Mouse (Mus musculus) embryonic fibroblast, embryonic 13.5 days (primary cell): ENCODE results near the gene Gm20219. TPM values are rescaled to one million over a fixed set of nuclear protein-coding genes. Genes with fewer than 3 reads are reported as not detected.

Experiments used
- H3K27ac ChIP-seq: 2 replicates; pipeline ENCODE4 v1.5.1; 2012; ENCODE audit warnings: low read length, control low read depth, inconsistent platforms; ENCODE audit not compliant: insufficient read depth
- H3K4me1 ChIP-seq: 2 replicates; pipeline ENCODE4 v1.6.1; 2011; ENCODE audit warnings: low read length; ENCODE audit not compliant: control insufficient read depth, insufficient read depth
- H3K4me3 ChIP-seq: 2 replicates; pipeline ENCODE4 v1.5.1; 2011; ENCODE audit warnings: mild to moderate bottlenecking, control low read depth, low read length; ENCODE audit not compliant: insufficient read depth
- CTCF ChIP-seq: IDR thresholded peaks from 2 replicates; pipeline ENCODE4 v1.5.1; 2011; ENCODE audit warnings: mild to moderate bottlenecking, control low read depth, low read length, moderate library complexity, borderline replicate concordance; ENCODE audit not compliant: insufficient read depth
- POLR2A ChIP-seq: IDR thresholded peaks from 2 replicates; pipeline ENCODE4 v1.6.1; 2011; ENCODE audit warnings: low read depth, mild to moderate bottlenecking, control low read depth, low read length, moderate library complexity
- polyA plus RNA-seq: library from polyadenylated mRNA; stranded (reverse); fragments of >200 nt; gene quantifications from 2 replicates; pipeline ENCODE4 v1.2.4, GENCODE M21; 2011; ENCODE audit warnings: low read depth; ENCODE audit not compliant: missing spikeins, insufficient read length

The Gm20219 gene
- 0.38 and 0.54 TPM in 2 replicates for polyA plus RNA-seq

DNA sequence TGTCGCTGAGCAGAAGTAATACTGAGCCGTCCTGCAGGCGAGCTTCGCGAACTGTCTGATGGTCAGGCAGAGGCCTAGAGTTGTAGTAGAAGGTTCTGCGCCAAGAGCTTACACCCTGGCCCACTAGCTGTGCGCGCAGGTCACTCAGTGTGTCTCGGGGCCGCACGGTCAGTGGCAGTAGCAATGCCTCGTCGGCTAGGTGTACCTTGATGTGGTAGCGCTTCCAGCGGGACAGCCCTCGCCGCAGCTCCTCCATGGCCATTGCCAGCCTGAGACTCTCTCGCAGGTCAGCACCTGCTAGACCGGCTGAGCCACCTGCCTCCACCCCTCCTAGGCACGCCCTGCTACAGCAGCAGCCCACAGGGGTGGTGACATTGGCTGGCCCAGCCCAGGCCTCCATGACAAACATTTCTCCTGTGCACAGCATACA, at the start of gene Gm20219:
TSS of gene Gm20219 (minus strand) at position 266 of the 430 bp plus-strand sequence.
- no peak within 1 kb of the TSS for H3K27ac ChIP-seq
- H3K4me3 ChIP-seq = no peak within 1 kb of the TSS

DNA sequence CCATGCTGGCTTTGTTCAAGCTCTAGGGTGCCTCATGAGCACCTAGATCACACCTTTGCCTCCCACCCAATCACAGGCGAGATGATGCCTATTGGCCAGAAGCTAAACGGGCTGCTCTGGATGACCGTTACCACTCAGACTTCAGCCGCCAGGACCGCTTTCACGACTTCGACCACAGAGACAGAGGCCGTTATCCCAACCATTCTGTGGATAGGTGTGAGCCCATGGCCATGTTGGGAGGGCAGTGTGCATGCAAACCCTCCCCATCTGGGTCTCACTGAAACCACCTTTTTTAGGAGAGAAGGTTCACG, 49.8 kb upstream of the Gm20219 start:
- no peak overlapping the region for H3K4me3 ChIP-seq
- no peak overlapping the region for H3K27ac ChIP-seq
- H3K4me1 ChIP-seq = 0 out of 2 replicates have a peak, but pooled peaks cover 6% of the 10 kb centered on the region
- TF ChIP-seq POLR2A = no peak
- no peak for TF ChIP-seq CTCF

More for the DNA sequence above, at the start of gene Gm20219:
- no peak for TF ChIP-seq POLR2A
- no peaks in the 10 kb centered on the region for H3K4me1 ChIP-seq

DNA sequence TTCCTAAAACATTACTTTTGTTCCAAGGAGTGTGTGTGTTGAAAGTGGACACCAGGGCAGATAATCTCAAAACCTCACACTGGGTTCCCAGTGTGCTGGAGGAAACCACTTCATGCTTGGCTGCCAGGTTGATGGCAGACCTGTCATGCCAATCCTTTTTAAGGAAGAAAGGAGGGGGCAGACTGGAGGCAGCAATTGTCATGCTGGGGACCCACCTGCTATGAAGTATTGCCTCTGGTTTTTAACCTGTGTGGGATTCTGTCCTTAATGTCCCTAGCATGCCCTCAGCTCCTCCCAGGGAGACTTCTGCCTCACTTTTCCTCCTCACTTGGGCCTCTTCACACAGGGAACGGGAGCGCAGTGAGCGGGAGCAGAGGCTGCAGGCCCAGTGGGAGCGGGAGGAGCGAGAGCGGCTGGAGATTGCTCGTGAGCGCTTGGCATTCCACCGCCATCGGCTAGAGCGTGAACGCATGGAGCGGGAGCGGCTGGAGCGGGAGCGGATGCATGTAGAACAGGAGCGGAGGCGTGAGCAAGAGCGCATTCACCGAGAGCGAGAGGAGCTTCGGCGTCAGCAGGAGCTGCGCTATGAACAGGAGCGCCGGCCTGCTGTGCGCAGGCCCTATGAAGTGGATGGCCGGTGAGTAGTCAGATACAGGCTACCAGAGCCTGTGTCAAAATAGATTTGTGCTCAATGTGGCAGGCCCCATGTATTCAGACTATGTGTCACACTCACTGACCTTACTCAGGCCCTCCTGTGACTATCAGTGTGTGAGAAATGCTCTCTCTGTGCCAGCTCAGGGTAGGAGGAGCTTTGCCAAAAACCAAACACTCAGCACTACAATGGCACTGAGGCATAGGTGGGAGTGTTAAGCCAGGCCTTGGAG, 49.2 kb upstream of the Gm20219 start:
- no peak overlapping the region for H3K27ac ChIP-seq
- TF ChIP-seq POLR2A = no peak
- no peak for TF ChIP-seq CTCF
- 0 out of 2 replicates have a peak, but pooled peaks cover 4% of the 10 kb centered on the region for H3K4me1 ChIP-seq
- H3K4me3 ChIP-seq = no peak overlapping the region

DNA sequence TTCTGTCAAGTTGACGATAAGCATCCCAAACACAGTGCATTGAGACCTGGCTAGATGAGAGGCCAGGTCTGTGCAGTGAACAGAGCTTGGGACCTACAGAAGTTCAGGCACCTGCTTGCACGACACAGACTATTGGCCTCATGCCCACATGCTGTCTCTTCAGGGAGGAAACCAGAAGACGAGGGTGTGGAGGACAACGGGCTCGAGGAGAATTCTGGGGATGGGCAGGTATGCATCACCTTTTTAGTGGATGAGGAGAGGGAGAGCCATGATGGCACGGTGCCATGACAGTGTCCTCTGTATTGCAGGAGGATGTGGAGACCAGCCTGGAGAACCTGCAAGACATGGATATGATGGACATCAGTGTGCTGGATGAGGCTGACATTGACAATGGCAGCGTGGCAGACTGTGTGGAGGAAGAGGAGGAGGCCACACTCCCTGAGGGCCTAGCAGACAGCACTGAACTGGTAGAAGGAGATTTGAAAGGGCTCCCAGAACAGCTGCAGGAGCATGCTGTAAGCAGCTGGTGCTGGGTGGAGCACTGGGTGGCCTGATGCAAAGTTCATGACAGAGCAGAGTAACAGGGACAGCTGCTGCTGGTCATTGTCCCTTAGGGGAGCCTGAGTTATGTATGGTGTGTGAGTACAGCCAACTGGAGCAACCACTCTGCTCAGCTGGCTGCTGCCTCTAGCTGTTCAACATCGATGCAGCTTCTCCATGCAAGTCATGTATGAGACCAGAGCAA, 39.5 kb upstream of the Gm20219 start:
- Histone ChIP-seq H3K27ac (no peak overlapping the region), H3K4me3 (no peak overlapping the region), H3K4me1 (no peaks in the 10 kb centered on the region)
- TF ChIP-seq CTCF (no peak), POLR2A (no peak)

DNA sequence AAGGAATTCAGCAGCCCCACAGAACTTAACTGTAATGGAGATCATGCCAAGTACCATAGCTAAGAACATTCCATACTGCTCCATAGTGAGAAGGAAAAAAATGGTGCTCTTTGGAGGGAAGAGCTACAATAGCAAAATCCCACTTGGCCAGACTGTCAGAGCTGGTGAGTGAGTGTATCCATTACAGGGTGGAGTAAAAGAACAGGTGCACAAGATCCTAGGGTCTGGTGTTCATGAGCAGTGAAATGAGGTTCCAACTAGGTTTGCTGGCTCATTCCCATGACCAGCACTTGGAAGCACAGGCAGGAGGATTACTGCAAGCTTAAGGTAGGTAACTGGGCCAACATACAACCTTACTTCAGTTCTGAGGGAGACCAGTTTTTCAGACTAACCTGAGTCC, 38.4 kb upstream of the Gm20219 start:
- no peak overlapping the region for H3K4me3 ChIP-seq
- no peak overlapping the region for H3K27ac ChIP-seq
- no peak for TF ChIP-seq CTCF
- no peak for TF ChIP-seq POLR2A
- H3K4me1 ChIP-seq = no peaks in the 10 kb centered on the region

DNA sequence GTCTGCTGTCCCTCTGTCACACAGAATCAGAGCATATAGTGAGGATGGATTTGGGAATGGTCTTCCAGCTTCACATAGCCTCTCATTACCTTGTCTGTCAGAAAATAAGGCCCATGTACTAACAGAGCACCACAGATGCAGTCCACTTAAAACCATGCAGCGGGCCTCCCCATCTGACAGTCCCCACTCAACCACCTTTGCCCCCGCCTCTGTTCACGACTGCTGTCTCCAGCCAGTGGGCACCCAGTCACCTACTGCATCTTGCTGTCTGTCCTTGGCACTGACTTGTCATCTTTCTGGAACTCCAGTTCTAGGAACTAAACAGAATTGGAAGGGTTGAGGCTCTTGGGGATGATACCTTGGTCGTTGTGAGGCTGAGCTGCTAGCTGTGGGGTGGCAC, 34.7 kb upstream of the Gm20219 start:
- peaks cover 9% of the 10 kb centered on the region for H3K4me1 ChIP-seq
- no peak overlapping the region for H3K4me3 ChIP-seq
- no peak overlapping the region for H3K27ac ChIP-seq
- TF ChIP-seq CTCF = no peak
- TF ChIP-seq POLR2A = no peak

DNA sequence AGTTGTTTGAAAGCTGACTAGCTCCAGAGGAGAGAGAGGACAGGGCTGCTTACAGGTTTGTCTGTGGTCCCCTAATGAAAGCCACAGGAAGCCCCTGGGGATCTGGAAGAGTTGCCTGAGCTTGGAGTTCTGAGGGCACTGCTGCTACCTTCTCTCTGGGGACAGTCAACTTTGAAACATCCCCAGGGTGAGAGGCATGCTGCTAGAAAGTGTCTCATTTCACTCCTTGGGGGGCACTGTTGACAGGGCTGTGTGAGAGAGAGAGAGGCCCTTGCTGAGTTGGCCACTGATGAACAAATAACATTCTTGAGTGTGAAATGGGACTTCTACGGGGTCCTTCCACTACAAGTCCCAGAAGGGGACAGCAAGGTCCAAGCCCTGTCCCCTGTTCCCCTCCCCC, 33.6 kb upstream of the Gm20219 start:
- H3K4me3 ChIP-seq = no peak overlapping the region

DNA sequence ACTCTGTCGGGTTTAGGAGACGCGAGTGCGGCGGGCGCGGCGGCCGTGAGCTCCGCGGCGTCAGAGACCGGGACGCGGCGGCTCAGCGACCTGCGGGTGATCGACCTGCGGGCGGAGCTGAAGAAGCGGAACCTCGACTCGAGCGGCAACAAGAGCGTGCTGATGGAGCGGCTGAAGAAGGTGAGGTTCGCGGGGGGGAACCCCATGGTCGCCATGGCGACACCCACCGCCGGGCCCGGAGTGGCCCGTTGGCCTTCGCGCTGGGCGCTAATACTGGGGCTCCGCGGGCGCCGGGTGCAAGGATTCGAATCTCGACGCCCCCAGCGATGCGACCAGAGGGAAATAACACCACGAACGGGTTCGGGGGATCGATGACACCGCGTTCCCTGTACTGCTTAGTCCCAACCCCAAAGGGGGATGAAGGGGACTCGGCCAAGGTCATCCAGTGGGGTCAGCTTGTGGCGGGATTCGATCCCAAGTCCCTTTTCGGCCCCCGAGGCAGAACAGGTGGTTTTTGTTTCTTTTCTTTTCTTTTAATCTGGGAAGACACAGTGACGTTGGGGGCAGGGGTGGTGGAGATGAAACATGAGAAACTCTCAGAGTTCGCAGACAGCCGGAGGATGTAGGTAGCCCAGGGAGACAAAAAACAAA, 31.1 kb upstream of the Gm20219 start:
- Histone ChIP-seq H3K4me1 (peaks cover 17% of the 10 kb centered on the region), H3K27ac (peak overlapping the region; percentile 91), H3K4me3 (peak overlapping the region; percentile 74)
- no peak for TF ChIP-seq POLR2A
- no peak for TF ChIP-seq CTCF

More for the DNA sequence above, 33.6 kb upstream of the Gm20219 start:
- peaks cover 9% of the 10 kb centered on the region for H3K4me1 ChIP-seq
- no peak for TF ChIP-seq CTCF
- TF ChIP-seq POLR2A = no peak
- no peak overlapping the region for H3K27ac ChIP-seq

DNA sequence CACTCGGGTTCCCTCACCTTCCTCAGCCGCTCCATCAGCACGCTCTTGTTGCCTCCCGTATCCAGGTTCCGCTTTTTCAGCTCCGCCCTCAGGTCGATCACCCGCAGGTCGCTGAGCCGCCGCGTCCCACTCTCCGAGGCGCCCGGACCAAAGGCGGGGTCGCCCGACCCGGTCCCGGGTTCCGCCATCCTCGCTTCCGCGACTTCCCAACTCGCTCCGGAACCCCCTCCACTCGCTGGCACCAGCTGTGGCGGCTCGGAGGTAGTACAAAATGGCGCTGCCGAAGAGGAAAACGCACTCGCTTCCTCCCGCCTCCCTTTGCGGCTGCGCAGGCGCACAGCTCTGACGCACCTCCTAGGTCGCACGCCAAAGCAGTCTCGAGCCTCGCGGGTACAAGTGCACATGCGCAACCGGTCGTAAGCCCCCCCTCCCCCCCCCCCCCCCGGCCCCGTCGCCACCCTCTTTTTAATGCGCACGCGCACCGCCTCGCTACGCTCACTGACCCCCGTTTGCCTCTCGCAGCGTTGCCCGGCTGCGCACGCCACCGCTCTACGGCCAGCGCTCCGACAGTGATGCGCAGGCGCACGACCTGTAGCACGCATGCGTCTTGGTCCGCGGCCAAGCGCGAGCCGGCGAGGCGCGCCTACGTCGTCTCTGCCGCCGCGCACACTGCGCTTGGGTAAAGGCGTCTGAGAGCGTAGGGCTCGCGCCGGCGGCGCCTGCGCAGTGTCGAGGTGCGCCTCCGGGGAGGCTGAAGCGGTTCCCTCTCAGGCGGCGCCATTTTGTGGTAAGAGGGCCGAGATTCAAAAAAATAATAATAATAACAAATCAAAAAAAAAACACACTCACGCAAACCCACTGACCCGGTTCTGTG, 30.3 kb upstream of the Gm20219 start, which contains the start of the genes Safb2 and Safb:
TSS of gene Safb2 (minus strand) at position 329 of the 874 bp plus-strand sequence.
TSS of gene Safb (plus strand) at position 569 of the 874 bp plus-strand sequence.
- Histone ChIP-seq H3K4me1 (peaks cover 17% of the 10 kb centered on the region), H3K4me3 (peak within 1 kb of the TSS; percentile 77), H3K27ac (peak within 1 kb of the TSS; percentile 91)
- TF ChIP-seq CTCF = no peak
- peak; percentile 92 for TF ChIP-seq POLR2A
